Mouse (Mus musculus): ENCODE results near the gene Mybpc3. TPM values are rescaled to one million over a fixed set of nuclear protein-coding genes. Genes with fewer than 3 reads are reported as not detected.

Gene Mybpc3
- polyA plus RNA-seq, 2 experiments, result 0.12 to 0.29 TPM

GRCm38 (mm10) chr2:91090827-91091226 is 27.1 kb upstream of the Mybpc3 start:
- ATAC-seq (ENCODE audit: low FRiP score, low read depth) (no peak), DNase-seq (ENCODE audit: low spot score) (no peak)
- Histone ChIP-seq H3K4me3 (replicated peaks; ENCODE audit: low read length) (no peak overlapping the region), H3K27me3 (ENCODE audit: control insufficient read depth, insufficient read depth, low read length) (no peaks in the 10 kb centered on the region), H3K9ac (ENCODE audit: low read depth, low read length, severe bottlenecking) (no peak overlapping the region), H3K4me1 (ENCODE audit: control insufficient read depth, insufficient read depth, low read length) (no peaks in the 10 kb centered on the region), H3K27ac (replicated peaks; ENCODE audit: low read depth, low read length) (no peak overlapping the region), H3K36me3 (ENCODE audit: control insufficient read depth, insufficient read depth, low read length) (no peaks in the 10 kb centered on the region), H3K4me2 (replicated peaks; ENCODE audit: low read depth, low read length, severe bottlenecking) (no peak overlapping the region), H3K9me3 (ENCODE audit: control insufficient read depth, low read length) (no peaks in the 10 kb centered on the region)
- WGBS, result 66% methylated on average over 6 of the region's 6 CpGs
- no peak for TF ChIP-seq POLR2A (IDR thresholded peaks at IDR 0.05; ENCODE audit: borderline replicate concordance, extremely low read depth, insufficient read depth, insufficient read length)

GRCm38 (mm10) chr2:91096524-91096923 is 21.4 kb upstream of the Mybpc3 start:
- Histone ChIP-seq H3K4me1 (ENCODE audit: control insufficient read depth, insufficient read depth, low read length) (no peaks in the 10 kb centered on the region), H3K36me3 (ENCODE audit: control insufficient read depth, insufficient read depth, low read length) (no peaks in the 10 kb centered on the region), H3K27me3 (ENCODE audit: control insufficient read depth, insufficient read depth, low read length) (no peaks in the 10 kb centered on the region), H3K4me3 (replicated peaks; ENCODE audit: low read length) (no peak overlapping the region), H3K27ac (replicated peaks; ENCODE audit: low read depth, low read length) (no peak overlapping the region), H3K4me2 (replicated peaks; ENCODE audit: low read depth, low read length, severe bottlenecking) (no peak overlapping the region), H3K9ac (ENCODE audit: low read depth, low read length, severe bottlenecking) (no peak overlapping the region), H3K9me3 (ENCODE audit: control insufficient read depth, low read length) (no peaks in the 10 kb centered on the region)
- ATAC-seq (ENCODE audit: low FRiP score, low read depth) (no peak), DNase-seq (ENCODE audit: low spot score) (no peak)
- TF ChIP-seq POLR2A (IDR thresholded peaks at IDR 0.05; ENCODE audit: borderline replicate concordance, extremely low read depth, insufficient read depth, insufficient read length), result no peak
- WGBS, result 69% methylated on average over 14 of the region's 14 CpGs

- 82% methylated on average over 10 of the region's 10 CpGs for WGBS
- H3K4me2 ChIP-seq (replicated peaks; ENCODE audit: low read depth, low read length, severe bottlenecking), result no peak overlapping the region
- no peaks in the 10 kb centered on the region for H3K4me1 ChIP-seq (ENCODE audit: control insufficient read depth, insufficient read depth, low read length)
- H3K27me3 ChIP-seq (ENCODE audit: control insufficient read depth, insufficient read depth, low read length), result no peaks in the 10 kb centered on the region
- H3K4me3 ChIP-seq (replicated peaks; ENCODE audit: low read length), result no peak overlapping the region
- H3K36me3 ChIP-seq (ENCODE audit: control insufficient read depth, insufficient read depth, low read length), result no peaks in the 10 kb centered on the region
- H3K9me3 ChIP-seq (ENCODE audit: control insufficient read depth, low read length), result no peaks in the 10 kb centered on the region
- H3K9ac ChIP-seq (ENCODE audit: low read depth, low read length, severe bottlenecking), result no peak overlapping the region
- H3K27ac ChIP-seq (replicated peaks; ENCODE audit: low read depth, low read length), result no peak overlapping the region
- no peak for ATAC-seq (ENCODE audit: low FRiP score, low read depth)
- no peak for TF ChIP-seq POLR2A (IDR thresholded peaks at IDR 0.05; ENCODE audit: borderline replicate concordance, extremely low read depth, insufficient read depth, insufficient read length)
- no peak for DNase-seq (ENCODE audit: low spot score)
Measured at GRCm38 (mm10) chr2:91097015-91097414, 20.9 kb upstream of the Mybpc3 start.

- Histone ChIP-seq H3K4me3 (replicated peaks; ENCODE audit: low read length) (no peak overlapping the region), H3K9ac (ENCODE audit: low read depth, low read length, severe bottlenecking) (no peak overlapping the region), H3K27me3 (ENCODE audit: control insufficient read depth, insufficient read depth, low read length) (no peaks in the 10 kb centered on the region), H3K36me3 (ENCODE audit: control insufficient read depth, insufficient read depth, low read length) (no peaks in the 10 kb centered on the region), H3K4me2 (replicated peaks; ENCODE audit: low read depth, low read length, severe bottlenecking) (no peak overlapping the region), H3K9me3 (ENCODE audit: control insufficient read depth, low read length) (no peaks in the 10 kb centered on the region), H3K27ac (replicated peaks; ENCODE audit: low read depth, low read length) (no peak overlapping the region), H3K4me1 (ENCODE audit: control insufficient read depth, insufficient read depth, low read length) (no peaks in the 10 kb centered on the region)
- 92% methylated on average over 2 of the region's 2 CpGs for WGBS
- DNase-seq (ENCODE audit: low spot score) (no peak), ATAC-seq (ENCODE audit: low FRiP score, low read depth) (no peak)
- no peak for TF ChIP-seq POLR2A (IDR thresholded peaks at IDR 0.05; ENCODE audit: borderline replicate concordance, extremely low read depth, insufficient read depth, insufficient read length)
Measured at GRCm38 (mm10) chr2:91098156-91098555, 19.8 kb upstream of the Mybpc3 start.

DNA sequence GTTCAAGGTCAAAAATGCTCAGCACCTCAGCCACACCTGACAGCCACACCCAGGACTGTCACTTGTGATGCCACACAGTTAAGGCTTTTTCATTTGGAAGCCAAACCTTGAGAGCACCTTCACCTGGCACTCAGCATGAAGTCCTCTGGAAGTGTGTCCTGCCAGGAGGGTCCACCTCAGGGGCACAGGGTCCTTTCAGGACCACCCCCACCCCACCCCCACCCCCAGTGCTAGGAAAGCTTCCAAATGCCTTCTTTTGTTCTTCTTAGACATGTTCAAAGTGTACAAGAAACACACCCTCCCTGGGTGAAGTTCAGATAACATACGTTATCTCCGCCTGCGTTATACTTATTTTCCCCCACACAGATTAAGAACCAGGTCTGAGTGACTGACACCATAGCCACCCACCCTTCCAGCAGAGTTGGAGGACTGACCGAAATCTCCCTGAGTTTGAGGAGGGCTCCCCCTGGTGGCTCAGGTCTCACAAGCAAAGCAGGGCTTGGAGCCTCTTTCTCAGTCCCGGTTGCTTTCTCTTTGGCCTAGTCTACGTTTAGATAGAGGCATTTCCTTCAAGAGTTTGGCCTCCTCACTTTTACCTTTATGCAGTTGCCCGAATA is 16.7 kb upstream of the Mybpc3 start:
- H3K9ac ChIP-seq (ENCODE audit: low read depth, low read length, severe bottlenecking), result no peak overlapping the region; the same call in 1 of the 2 replicates
- no peak overlapping the region for H3K4me3 ChIP-seq (replicated peaks; ENCODE audit: low read length)
- H3K4me1 ChIP-seq (ENCODE audit: control insufficient read depth, insufficient read depth, low read length), result no peaks in the 10 kb centered on the region
- no peaks in the 10 kb centered on the region for H3K27me3 ChIP-seq (ENCODE audit: control insufficient read depth, insufficient read depth, low read length)
- H3K27ac ChIP-seq (replicated peaks; ENCODE audit: low read depth, low read length), result no peak overlapping the region
- ATAC-seq (ENCODE audit: low FRiP score, low read depth) (peak; percentile 89), DNase-seq (ENCODE audit: low spot score) (peak; percentile 89)
- H3K4me2 ChIP-seq (replicated peaks; ENCODE audit: low read depth, low read length, severe bottlenecking), result no peak overlapping the region
- H3K9me3 ChIP-seq (ENCODE audit: control insufficient read depth, low read length), result no peaks in the 10 kb centered on the region
- no peak for TF ChIP-seq POLR2A (IDR thresholded peaks at IDR 0.05; ENCODE audit: borderline replicate concordance, extremely low read depth, insufficient read depth, insufficient read length)
- 12% methylated on average over 7 of the region's 7 CpGs for WGBS
- no peaks in the 10 kb centered on the region for H3K36me3 ChIP-seq (ENCODE audit: control insufficient read depth, insufficient read depth, low read length)

Measured in limb, embryonic 14.5 days (tissue).